In the genomic region with DNA sequence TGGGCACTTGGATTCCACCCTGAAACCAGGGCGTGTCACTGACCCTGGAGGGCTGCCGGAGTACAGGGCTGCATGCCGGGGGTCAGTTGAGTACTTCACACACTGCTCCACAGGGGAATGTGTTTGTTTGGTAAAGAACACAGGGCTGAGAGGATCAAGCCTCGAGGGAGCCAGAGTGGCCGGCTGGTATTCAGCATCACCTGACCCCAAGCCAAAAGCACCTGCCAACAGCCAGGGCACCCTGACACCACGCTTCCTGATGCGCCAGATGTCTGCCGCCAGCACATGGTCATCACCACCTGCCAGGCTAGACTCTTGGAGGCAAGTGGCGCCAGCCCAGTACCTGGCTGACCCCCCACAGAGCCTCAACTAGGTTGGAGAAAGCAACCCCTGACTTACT, we compare ENCODE assay signal across 17 mouse cellular contexts.
DNase-seq lines count a peak whose midpoint lies in the region; TF ChIP-seq lines count a peak whose summit lies in the region.
"Had no signal": no experiment of that assay in that cellular context is flagged by ENCODE, and none has a peak within 500 bp of the region (broad histone marks: within the 10 kb centered on the region; RNA-seq: fewer than 3 reads in every experiment).

No protein-coding gene starts in this region.

- DNase-seq in gastrocnemius, adult 2 months, result peak; percentile 75
- no peak for DNase-seq in gastrocnemius, postnatal 4 days (ENCODE audit: low spot score in 2 of 2)
- DNase-seq in lung, adult 18-20 months, result peak; percentile 70 to 82
- no peak for DNase-seq in lung, adult 2 months
- peak; percentile 33 for DNase-seq in kidney, postnatal 14 days
- no peak for DNase-seq in left cerebral cortex, postnatal 36 days (ENCODE audit: low spot score in 2 of 2)
- no peak for DNase-seq in embryo, embryonic 10.5 days (ENCODE audit: low spot score)
- DNase-seq: adrenal gland, postnatal 25 days; liver; retina, postnatal 1 day had no signal

- H3K27me3 ChIP-seq in small intestine, adult 2 months (ENCODE audit: control insufficient read depth, insufficient read depth, low read length), result no peaks in the 10 kb centered on the region
- H3K27me3 ChIP-seq: embryonic facial prominence, embryonic 15.5 days; forebrain, embryonic 12.5 days; midbrain, embryonic 12.5 days; stomach, embryonic 15.5 days had no signal

- H3K4me1 ChIP-seq in lung, adult 2 months (ENCODE audit: control insufficient read depth, insufficient read depth, low read length), result peaks cover 31% of the 10 kb centered on the region
- peaks cover 63% of the 10 kb centered on the region for H3K4me1 ChIP-seq in small intestine, adult 2 months (ENCODE audit: control insufficient read depth, insufficient read depth, insufficient read length, low read length)

- H3K4me3 ChIP-seq in gastrocnemius, adult 2 months, result no peak overlapping the region
- H3K4me3 ChIP-seq in lung, adult 2 months (replicated peaks; ENCODE audit: extremely low read depth, low read depth, low read length), result no peak overlapping the region
- no peak overlapping the region for H3K4me3 ChIP-seq in small intestine, adult 2 months (ENCODE audit: low read depth, low read length)
- H3K4me3 ChIP-seq: embryonic facial prominence, embryonic 15.5 days; forebrain, embryonic 12.5 days; heart, embryonic 10.5 days; midbrain, embryonic 12.5 days; myocyte; stomach, embryonic 15.5 days had no signal

- H3K36me3 ChIP-seq in small intestine, adult 2 months (ENCODE audit: control insufficient read depth, insufficient read depth, low read length), result peaks cover 20% of the 10 kb centered on the region
- H3K36me3 ChIP-seq: embryonic facial prominence, embryonic 15.5 days; heart, embryonic 10.5 days; midbrain, embryonic 12.5 days; stomach, embryonic 15.5 days had no signal

- intact Hi-C loops in gastrocnemius, adult 2 months (cut with DNase I), result loop anchor here (1.0 to 5.0 kb wide), 2 partner anchors 39 to 78 kb away; partner anchors contain the start of gene Itpk1
- intact Hi-C loops in left cerebral cortex, postnatal 36 days (cut with DNase I), result no loop called here

- no peak for TF ChIP-seq POLR2A in lung, adult 2 months (IDR thresholded peaks at IDR 0.05; ENCODE audit: borderline replicate concordance, extremely low read depth, low read depth, low read length)
- no peak for TF ChIP-seq POLR2A in small intestine, adult 2 months (IDR thresholded peaks at IDR 0.05; ENCODE audit: low read depth, low read length)

- TF ChIP-seq CTCF in gastrocnemius, adult 2 months (IDR thresholded peaks at IDR 0.05), result no peak
- no peak for TF ChIP-seq CTCF in lung, adult 2 months (IDR thresholded peaks at IDR 0.05; ENCODE audit: insufficient read depth, low read length)
- TF ChIP-seq CTCF in small intestine, adult 2 months (IDR thresholded peaks at IDR 0.05; ENCODE audit: extremely low read depth, insufficient read length, insufficient replicate concordance, low read depth, low read length), result no peak

- WGBS in lung, adult 2 months, result 59% methylated on average over 9 of the region's 9 CpGs
- WGBS in small intestine, adult 2 months, result 61% methylated on average over 9 of the region's 9 CpGs

- peak overlapping the region; percentile 20; the same call in 1 of the 2 replicates for H3K27ac ChIP-seq in gastrocnemius, adult 2 months
- peak overlapping the region; percentile 99; the same call in 1 of the 2 replicates for H3K27ac ChIP-seq in small intestine, adult 2 months (ENCODE audit: insufficient read depth, low read depth, low read length)
- H3K27ac ChIP-seq: embryonic facial prominence, embryonic 15.5 days; forebrain, embryonic 12.5 days; heart, embryonic 10.5 days; midbrain, embryonic 12.5 days; stomach, embryonic 15.5 days had no signal

Comparison
In these comparisons a context has a peak if more than half of its experiments do, and no peak if none do; other contexts are left out.
1. DNase-seq: peak in gastrocnemius, adult 2 months (single experiment), lung, adult 18-20 months (2 of 2) and kidney, postnatal 14 days (single experiment); none in gastrocnemius, postnatal 4 days (0 of 2), lung, adult 2 months (single experiment), left cerebral cortex, postnatal 36 days (0 of 2) and embryo, embryonic 10.5 days (single experiment).